Mouse (Mus musculus): ENCODE measurements at regions not wholly inside any gene's neighbourhood (a gene's known extent, or its start where the extent isn't known, plus 50 kb on each side); places are given as distances from the start of the nearest gene placed in this dataset.
"Not testable (repeated sequence)": the region's sequence is repeated elsewhere in the genome, so short reads cannot be mapped to it uniquely, and the experiment has no call there.

- no peak for DNase-seq
Measured at GRCm38 (mm10) chr3:16533643-16534042, 527.4 kb upstream of the Gm5150 start.

GRCm38 (mm10) chr3:16527511-16527910 is 521.3 kb upstream of the Gm5150 start:
- DNase-seq, result not testable (repeated sequence)

- DNase-seq, result not testable (repeated sequence)
Measured at GRCm38 (mm10) chr3:16488431-16488830, 482.2 kb upstream of the Gm5150 start.

- DNase-seq, result no peak
Measured at GRCm38 (mm10) chr3:16482750-16483149, 476.5 kb upstream of the Gm5150 start.

- DNase-seq, result no peak
Measured at GRCm38 (mm10) chr3:16471360-16471759, 465.1 kb upstream of the Gm5150 start.

GRCm38 (mm10) chr3:16466388-16466787 is 460.2 kb upstream of the Gm5150 start:
- DNase-seq, result peak in 1 of 2 experiments; percentile 21

GRCm38 (mm10) chr3:16465357-16465756 is 459.1 kb upstream of the Gm5150 start:
- peak in 1 of 2 experiments; percentile 17 for DNase-seq

- no peak for DNase-seq
Measured at GRCm38 (mm10) chr3:16464301-16464700, 458.1 kb upstream of the Gm5150 start.

- DNase-seq, result peak in 1 of 2 experiments; percentile 66
Measured at GRCm38 (mm10) chr3:16433033-16433432, 426.8 kb upstream of the Gm5150 start.

- no peak for DNase-seq
Measured at GRCm38 (mm10) chr3:16431819-16432115, 425.5 kb upstream of the Gm5150 start.

GRCm38 (mm10) chr3:16431082-16431818 is 425.0 kb upstream of the Gm5150 start:
- no peak for DNase-seq

Data from lung, adult 18-20 months (tissue).